Mouse (Mus musculus) kidney, postnatal 10 days (tissue): ENCODE results near the gene Tmem91.

Experiments
- DNase-seq: peaks from one replicate; pipeline ENCODE4 v3.0.0; 2021; ENCODE audit warnings: mixed read lengths

Gene Tmem91

GRCm38 (mm10) chr7:25699851-25700250, 24.9 kb upstream of the Tmem91 start:
- no peak for DNase-seq

- DNase-seq, result no peak
Measured at GRCm38 (mm10) chr7:25694104-25694503, 19.1 kb upstream of the Tmem91 start.

- no peak for DNase-seq
Measured at GRCm38 (mm10) chr7:25690051-25690450, 15.1 kb upstream of the Tmem91 start.

- DNase-seq, result no peak
Measured at GRCm38 (mm10) chr7:25689603-25690021, 14.6 kb upstream of the Tmem91 start.

- DNase-seq, result peak; percentile 88
Measured at GRCm38 (mm10) chr7:25688810-25689586, 14.0 kb upstream of the Tmem91 start.

GRCm38 (mm10) chr7:25687811-25688401, 12.9 kb upstream of the Tmem91 start:
- peak; percentile 80 for DNase-seq

GRCm38 (mm10) chr7:25686680-25687531, 11.9 kb upstream of the Tmem91 start, which contains the start of gene Tgfb1:
Gene Tgfb1, plus strand, starts transcription at chr7:25687002.
- peak; percentile 90 for DNase-seq

GRCm38 (mm10) chr7:25685926-25686470, 11.0 kb upstream of the Tmem91 start:
- DNase-seq, result no peak

- no peak for DNase-seq
Measured at GRCm38 (mm10) chr7:25684659-25685058, 9.7 kb upstream of the Tmem91 start.

- DNase-seq, result peak; percentile 57
Measured at GRCm38 (mm10) chr7:25683474-25684180, 8.7 kb upstream of the Tmem91 start.

GRCm38 (mm10) chr7:25681341-25682231, 6.6 kb upstream of the Tmem91 start:
- no peak for DNase-seq

- DNase-seq, result peak; percentile 98
Measured at GRCm38 (mm10) chr7:25680514-25681258, 5.7 kb upstream of the Tmem91 start, which contains the start of gene B9d2. Gene B9d2, plus strand, starts transcription at chr7:25680780.

GRCm38 (mm10) chr7:25679971-25680370, 5.0 kb upstream of the Tmem91 start:
- DNase-seq, result peak; percentile 39

GRCm38 (mm10) chr7:25677013-25677412, 2.0 kb upstream of the Tmem91 start:
- DNase-seq, result no peak

GRCm38 (mm10) chr7:25676085-25676781, 1.3 kb upstream of the Tmem91 start:
- peak; percentile 81 for DNase-seq

GRCm38 (mm10) chr7:25675405-25675804, 439 bp upstream of the Tmem91 start:
- no peak for DNase-seq

GRCm38 (mm10) chr7:25674297-25674696, 669 bp downstream of the Tmem91 start:
- DNase-seq, result no peak

- no peak for DNase-seq
Measured at GRCm38 (mm10) chr7:25672442-25672841, 2.5 kb downstream of the Tmem91 start.

- DNase-seq, result no peak
Measured at GRCm38 (mm10) chr7:25671686-25672085, 3.3 kb downstream of the Tmem91 start.

- DNase-seq, result no peak
Measured at GRCm38 (mm10) chr7:25670096-25670495, 4.9 kb downstream of the Tmem91 start.
